Mouse (Mus musculus): ENCODE results near the gene Slc22a6. TPM values are rescaled to one million over a fixed set of nuclear protein-coding genes. Genes with fewer than 3 reads are reported as not detected.
A peak's percentile ranks its signal among the peaks of the same experiment; 100 is the strongest.

Gene Slc22a6
- polyA plus RNA-seq, 1 experiment from 2014 or later: not detected

GRCm38 (mm10) chr19:8578293-8578969 is 39.4 kb upstream of the Slc22a6 start:
- peak; percentile 62 for DNase-seq
- ATAC-seq: peak; percentile 69
- TF ChIP-seq CTCF (IDR thresholded peaks at IDR 0.05; ENCODE audit: low read depth): peak; percentile 98
- no peak for TF ChIP-seq EP300 (IDR thresholded peaks at IDR 0.05; ENCODE audit: low read depth)
- no peak overlapping the region for H3K9ac ChIP-seq (replicated peaks)
- H3K4me1 ChIP-seq (ENCODE audit: insufficient read depth): peaks cover 5% of the 10 kb centered on the region; the same call in 1 of the 2 replicates
- no peak overlapping the region for H3K27ac ChIP-seq (ENCODE audit: low read depth)
- H3K36me3 ChIP-seq (replicated peaks; ENCODE audit: insufficient read depth, low read length): no peaks in the 10 kb centered on the region
- H3K27me3 ChIP-seq (ENCODE audit: insufficient read depth, low read length): no peaks in the 10 kb centered on the region
- no peak overlapping the region; the same call in 1 of the 2 replicates for H3K4me3 ChIP-seq (ENCODE audit: low read depth, low read length)
- 17% methylated on average over 24 of the region's 24 CpGs for WGBS (ENCODE audit: insufficient replicate concordance)
- no peaks in the 10 kb centered on the region for H3K9me3 ChIP-seq (ENCODE audit: low read length)
- peak overlapping the region; percentile 66 for H3K4me2 ChIP-seq (ENCODE audit: low read depth, low read length)

GRCm38 (mm10) chr19:8578970-8579342 is 38.9 kb upstream of the Slc22a6 start:
- no peak overlapping the region for H3K27ac ChIP-seq (ENCODE audit: low read depth)
- no peak overlapping the region for H3K4me3 ChIP-seq (ENCODE audit: low read depth, low read length)
- ATAC-seq: no peak
- no peak overlapping the region for H3K9ac ChIP-seq (replicated peaks)
- H3K27me3 ChIP-seq (ENCODE audit: insufficient read depth, low read length): no peaks in the 10 kb centered on the region
- H3K4me1 ChIP-seq (ENCODE audit: insufficient read depth): peaks cover 5% of the 10 kb centered on the region; the same call in 1 of the 2 replicates
- WGBS (ENCODE audit: insufficient replicate concordance): 73% methylated on average over 2 of the region's 2 CpGs
- no peak for DNase-seq
- peak overlapping the region; percentile 66 for H3K4me2 ChIP-seq (ENCODE audit: low read depth, low read length)
- no peaks in the 10 kb centered on the region for H3K9me3 ChIP-seq (ENCODE audit: low read length)
- TF ChIP-seq CTCF (IDR thresholded peaks at IDR 0.05; ENCODE audit: low read depth): no peak
- no peak for TF ChIP-seq EP300 (IDR thresholded peaks at IDR 0.05; ENCODE audit: low read depth)
- H3K36me3 ChIP-seq (replicated peaks; ENCODE audit: insufficient read depth, low read length): no peaks in the 10 kb centered on the region

- DNase-seq: no peak
Observed at GRCm38 (mm10) chr19:8585298-8585697, 32.5 kb upstream of the Slc22a6 start.

GRCm38 (mm10) chr19:8585899-8586298 is 31.9 kb upstream of the Slc22a6 start:
- DNase-seq (no peak), ATAC-seq (no peak)
- Histone ChIP-seq H3K4me3 (ENCODE audit: low read depth, low read length) (no peak overlapping the region), H3K36me3 (replicated peaks; ENCODE audit: insufficient read depth, low read length) (no peaks in the 10 kb centered on the region), H3K27ac (ENCODE audit: low read depth) (no peak overlapping the region), H3K4me2 (ENCODE audit: low read depth, low read length) (no peak overlapping the region), H3K9me3 (ENCODE audit: low read length) (no peaks in the 10 kb centered on the region), H3K27me3 (ENCODE audit: insufficient read depth, low read length) (no peaks in the 10 kb centered on the region), H3K4me1 (ENCODE audit: insufficient read depth) (no peaks in the 10 kb centered on the region), H3K9ac (replicated peaks) (no peak overlapping the region)
- no peak for TF ChIP-seq EP300 (IDR thresholded peaks at IDR 0.05; ENCODE audit: low read depth)
- no peak for TF ChIP-seq CTCF (IDR thresholded peaks at IDR 0.05; ENCODE audit: low read depth)
- 81% methylated on average over 2 of the region's 2 CpGs for WGBS (ENCODE audit: insufficient replicate concordance)

More at GRCm38 (mm10) chr19:8585298-8585697, 32.5 kb upstream of the Slc22a6 start:
- H3K36me3 ChIP-seq (replicated peaks; ENCODE audit: insufficient read depth, low read length): no peaks in the 10 kb centered on the region
- no peak overlapping the region for H3K4me2 ChIP-seq (ENCODE audit: low read depth, low read length)
- ATAC-seq: no peak
- no peak overlapping the region for H3K27ac ChIP-seq (ENCODE audit: low read depth)
- H3K9me3 ChIP-seq (ENCODE audit: low read length): no peaks in the 10 kb centered on the region
- H3K4me1 ChIP-seq (ENCODE audit: insufficient read depth): no peaks in the 10 kb centered on the region
- WGBS (ENCODE audit: insufficient replicate concordance): 38% methylated on average over 3 of the region's 3 CpGs
- no peak for TF ChIP-seq EP300 (IDR thresholded peaks at IDR 0.05; ENCODE audit: low read depth)
- no peak for TF ChIP-seq CTCF (IDR thresholded peaks at IDR 0.05; ENCODE audit: low read depth)
- H3K9ac ChIP-seq (replicated peaks): no peak overlapping the region
- H3K4me3 ChIP-seq (ENCODE audit: low read depth, low read length): no peak overlapping the region
- H3K27me3 ChIP-seq (ENCODE audit: insufficient read depth, low read length): no peaks in the 10 kb centered on the region

- no peaks in the 10 kb centered on the region for H3K27me3 ChIP-seq (ENCODE audit: insufficient read depth, low read length)
- H3K9ac ChIP-seq (replicated peaks): no peak overlapping the region
- ATAC-seq (no peak), DNase-seq (no peak)
- TF ChIP-seq CTCF (IDR thresholded peaks at IDR 0.05; ENCODE audit: low read depth) (no peak), EP300 (IDR thresholded peaks at IDR 0.05; ENCODE audit: low read depth) (no peak)
- no peak overlapping the region for H3K27ac ChIP-seq (ENCODE audit: low read depth)
- no peaks in the 10 kb centered on the region for H3K36me3 ChIP-seq (replicated peaks; ENCODE audit: insufficient read depth, low read length)
- no peak overlapping the region for H3K4me3 ChIP-seq (ENCODE audit: low read depth, low read length)
- 0 out of 2 replicates have a peak, but pooled peaks cover 2% of the 10 kb centered on the region for H3K4me1 ChIP-seq (ENCODE audit: insufficient read depth)
- 62% methylated on average over 3 of the region's 3 CpGs for WGBS (ENCODE audit: insufficient replicate concordance)
- no peak overlapping the region for H3K4me2 ChIP-seq (ENCODE audit: low read depth, low read length)
- H3K9me3 ChIP-seq (ENCODE audit: low read length): no peaks in the 10 kb centered on the region
Observed at GRCm38 (mm10) chr19:8586350-8586749, 31.5 kb upstream of the Slc22a6 start.

GRCm38 (mm10) chr19:8587315-8587714 is 30.5 kb upstream of the Slc22a6 start:
- no peaks in the 10 kb centered on the region for H3K9me3 ChIP-seq (ENCODE audit: low read length)
- DNase-seq (no peak), ATAC-seq (no peak)
- no peak overlapping the region for H3K4me3 ChIP-seq (ENCODE audit: low read depth, low read length)
- H3K36me3 ChIP-seq (replicated peaks; ENCODE audit: insufficient read depth, low read length): no peaks in the 10 kb centered on the region
- peaks cover 5% of the 10 kb centered on the region; the same call in 1 of the 2 replicates for H3K4me1 ChIP-seq (ENCODE audit: insufficient read depth)
- H3K9ac ChIP-seq (replicated peaks): no peak overlapping the region
- WGBS (ENCODE audit: insufficient replicate concordance): 68% methylated on average over 1 of the region's 1 CpGs
- no peaks in the 10 kb centered on the region for H3K27me3 ChIP-seq (ENCODE audit: insufficient read depth, low read length)
- no peak overlapping the region for H3K27ac ChIP-seq (ENCODE audit: low read depth)
- no peak overlapping the region for H3K4me2 ChIP-seq (ENCODE audit: low read depth, low read length)
- peak; percentile 34 for TF ChIP-seq CTCF (IDR thresholded peaks at IDR 0.05; ENCODE audit: low read depth)
- no peak for TF ChIP-seq EP300 (IDR thresholded peaks at IDR 0.05; ENCODE audit: low read depth)
